Mouse (Mus musculus): ENCODE data around the gene Gpr179. TPM values are rescaled to one million over a fixed set of nuclear protein-coding genes. Genes with fewer than 3 reads are reported as not detected.

Gene Gpr179
- polyA plus RNA-seq, 1 experiment from 2014 or later = 0.05 TPM

GRCm38 (mm10) chr11:97282179-97282578 is 69.7 kb downstream of the Gpr179 start:
- no peak overlapping the region for H3K4me2 ChIP-seq
- no peak overlapping the region for H3K9ac ChIP-seq (replicated peaks)
- H3K4me1 ChIP-seq (replicated peaks) = peaks cover 20% of the 10 kb centered on the region
- H3K27me3 ChIP-seq = no peaks in the 10 kb centered on the region
- no peak overlapping the region for H3K4me3 ChIP-seq (replicated peaks)
- 86% methylated on average over 6 of the region's 6 CpGs for WGBS
- no peak for ATAC-seq (ENCODE audit: insufficient number of reproducible peaks, insufficient read depth, low FRiP score, low TSS enrichment, low read depth)
- no peak overlapping the region for H3K27ac ChIP-seq
- no peaks in the 10 kb centered on the region for H3K36me3 ChIP-seq
- H3K9me3 ChIP-seq = no peaks in the 10 kb centered on the region

Other genes starting within 250 kb of the Gpr179 start
- 0.17 TPM in 1 of 2 replicates, not detected in the other for gene Tbx21, start 236.7 kb downstream of the Gpr179 start, polyA plus RNA-seq (2016; fragmentation: Nextera tagmentation; extraction: Ambion mirVana)
- 8.0 and 8.7 TPM in 2 replicates for gene Tbkbp1, start 200.6 kb downstream of the Gpr179 start, polyA plus RNA-seq (2016; fragmentation: Nextera tagmentation; extraction: Ambion mirVana)
- 60.2 and 62.7 TPM in 2 replicates for gene Kpnb1, start 164.2 kb downstream of the Gpr179 start, polyA plus RNA-seq (2016; fragmentation: Nextera tagmentation; extraction: Ambion mirVana)
- 81.1 and 85.8 TPM in 2 replicates for gene Npepps, start 71.4 kb downstream of the Gpr179 start, polyA plus RNA-seq (2016; fragmentation: Nextera tagmentation; extraction: Ambion mirVana)
- 51.2 and 53.5 TPM in 2 replicates for gene Mrpl45, start 36.4 kb downstream of the Gpr179 start, polyA plus RNA-seq (2016; fragmentation: Nextera tagmentation; extraction: Ambion mirVana)
- 5.1 and 5.5 TPM in 2 replicates for gene Socs7, start 10.5 kb upstream of the Gpr179 start, polyA plus RNA-seq (2016; fragmentation: Nextera tagmentation; extraction: Ambion mirVana)
- gene Arhgap23, start 63.5 kb upstream of the Gpr179 start, polyA plus RNA-seq (2016; fragmentation: Nextera tagmentation; extraction: Ambion mirVana) = 7.3 and 7.4 TPM in 2 replicates
- 0.36 and 1.4 TPM in 2 replicates for gene 4933428G20Rik, start 148.3 kb upstream of the Gpr179 start, polyA plus RNA-seq (2016; fragmentation: Nextera tagmentation; extraction: Ambion mirVana)
- gene Srcin1, start 224.1 kb upstream of the Gpr179 start, polyA plus RNA-seq (2016; fragmentation: Nextera tagmentation; extraction: Ambion mirVana) = 0.27 and 0.79 TPM in 2 replicates

Data from limb, embryonic 12.5 days (tissue).